Mouse (Mus musculus): ENCODE data around the gene Mipep. TPM values are rescaled to one million over a fixed set of nuclear protein-coding genes. Genes with fewer than 3 reads are reported as not detected.
A peak's percentile ranks its signal among the peaks of the same experiment; 100 is the strongest.

Gene Mipep
- polyA plus RNA-seq (2015; fragmentation: Nextera tagmentation; extraction: Ambion mirVana), result 9.8 and 9.9 TPM in 2 replicates

DNA sequence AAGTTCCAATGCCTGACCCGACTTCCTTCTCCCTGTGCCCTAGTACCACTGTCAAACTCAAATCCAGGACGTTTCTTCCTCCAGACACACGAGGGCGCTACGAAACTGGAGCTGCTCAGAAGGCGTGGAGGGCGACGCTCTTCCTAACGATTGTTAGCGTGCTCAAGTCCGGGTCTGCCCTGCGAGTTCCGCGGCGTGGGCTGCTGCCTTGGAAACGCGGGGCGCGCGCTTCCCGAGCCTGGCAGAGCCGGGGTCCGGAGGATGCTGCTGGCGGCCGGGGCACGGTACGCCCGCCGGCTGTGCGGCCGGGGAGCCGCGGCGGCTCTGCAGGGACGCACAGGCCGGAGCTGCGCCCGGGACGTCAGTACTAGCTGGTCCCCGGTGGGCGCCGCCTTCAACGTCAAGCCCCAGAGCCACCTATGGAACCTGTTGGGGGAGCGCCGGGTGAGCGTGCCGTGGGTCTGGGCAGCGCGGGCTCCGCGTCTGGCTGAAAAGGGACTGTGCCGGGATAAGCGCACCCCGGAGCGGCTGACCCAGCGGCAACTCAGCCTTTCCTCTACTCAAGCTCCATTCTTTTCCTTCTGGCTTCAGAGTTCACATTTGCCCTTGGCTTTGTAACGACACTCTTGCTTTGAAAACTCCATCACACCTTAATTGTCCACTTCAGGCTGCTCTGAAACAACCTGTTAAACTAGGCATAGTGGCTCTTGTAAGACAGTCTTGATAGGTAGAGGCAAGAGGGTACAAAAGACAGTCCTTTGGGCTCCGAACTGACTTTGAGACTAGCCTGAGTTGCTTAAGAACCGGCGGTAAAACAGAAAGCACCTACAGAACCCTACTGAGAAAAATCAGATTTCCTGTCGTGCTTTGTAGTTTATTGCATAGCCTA is at the start of gene Mipep:
Mipep (plus strand) TSS at position 147 of the 889 bp plus-strand sequence.
- peak; percentile 95 for TF ChIP-seq CTCF (IDR thresholded peaks at IDR 0.05; ENCODE audit: low read depth)
- no peak for TF ChIP-seq EP300 (optimal IDR thresholded peaks at IDR 0.05)
- no peaks in the 10 kb centered on the region for H3K4me1 ChIP-seq (replicated peaks; ENCODE audit: control insufficient read depth, insufficient read depth)
- WGBS, result under 1% methylated on average over 60 of the region's 61 CpGs
- no peaks in the 10 kb centered on the region for H3K36me3 ChIP-seq (ENCODE audit: control insufficient read depth, insufficient read depth, low read length)
- peak within 1 kb of the TSS; percentile 77 for H3K4me2 ChIP-seq (replicated peaks; ENCODE audit: low read depth)
- no peaks in the 10 kb centered on the region for H3K9me3 ChIP-seq (ENCODE audit: control insufficient read depth, low read length)
- peak within 1 kb of the TSS; percentile 79 for H3K9ac ChIP-seq (ENCODE audit: low read length)
- H3K27ac ChIP-seq (replicated peaks), result peak within 1 kb of the TSS; percentile 75
- no peaks in the 10 kb centered on the region for H3K27me3 ChIP-seq (ENCODE audit: control insufficient read depth, insufficient read depth, low read length)
- DNase-seq (ENCODE audit: low spot score), result peak; percentile 90
- ATAC-seq (ENCODE audit: low FRiP score, low TSS enrichment), result peak; percentile 87
- H3K4me3 ChIP-seq (ENCODE audit: low read depth, low read length), result peak within 1 kb of the TSS; percentile 77

- no peak overlapping the region for H3K27ac ChIP-seq (replicated peaks)
Measured at GRCm38 (mm10) chr14:60735206-60735605, 49.2 kb upstream of the Mipep start.

GRCm38 (mm10) chr14:60735848-60736547 is 48.4 kb upstream of the Mipep start:
- Histone ChIP-seq H3K27ac (replicated peaks) (peak overlapping the region; percentile 81), H3K27me3 (ENCODE audit: control insufficient read depth, insufficient read depth, low read length) (no peaks in the 10 kb centered on the region), H3K4me1 (replicated peaks; ENCODE audit: control insufficient read depth, insufficient read depth) (peaks cover 7% of the 10 kb centered on the region), H3K4me3 (ENCODE audit: low read depth, low read length) (no peak overlapping the region), H3K36me3 (ENCODE audit: control insufficient read depth, insufficient read depth, low read length) (no peaks in the 10 kb centered on the region), H3K9me3 (ENCODE audit: control insufficient read depth, low read length) (no peaks in the 10 kb centered on the region), H3K4me2 (replicated peaks; ENCODE audit: low read depth) (no peak overlapping the region), H3K9ac (ENCODE audit: low read length) (no peak overlapping the region)
- DNase-seq (ENCODE audit: low spot score) (no peak), ATAC-seq (ENCODE audit: low FRiP score, low TSS enrichment) (no peak)
- TF ChIP-seq EP300 (optimal IDR thresholded peaks at IDR 0.05), result no peak
- 57% methylated on average over 13 of the region's 13 CpGs for WGBS

More at GRCm38 (mm10) chr14:60735206-60735605, 49.2 kb upstream of the Mipep start:
- Histone ChIP-seq H3K9ac (ENCODE audit: low read length) (no peak overlapping the region), H3K27me3 (ENCODE audit: control insufficient read depth, insufficient read depth, low read length) (no peaks in the 10 kb centered on the region), H3K4me1 (replicated peaks; ENCODE audit: control insufficient read depth, insufficient read depth) (peaks cover 7% of the 10 kb centered on the region), H3K4me2 (replicated peaks; ENCODE audit: low read depth) (no peak overlapping the region; the same call in 1 of the 2 replicates), H3K36me3 (ENCODE audit: control insufficient read depth, insufficient read depth, low read length) (no peaks in the 10 kb centered on the region), H3K9me3 (ENCODE audit: control insufficient read depth, low read length) (no peaks in the 10 kb centered on the region), H3K4me3 (ENCODE audit: low read depth, low read length) (no peak overlapping the region)
- DNase-seq (ENCODE audit: low spot score) (no peak), ATAC-seq (ENCODE audit: low FRiP score, low TSS enrichment) (no peak)
- WGBS, result 59% methylated on average over 5 of the region's 5 CpGs
- TF ChIP-seq EP300 (optimal IDR thresholded peaks at IDR 0.05) (no peak), CTCF (IDR thresholded peaks at IDR 0.05; ENCODE audit: low read depth) (no peak)

GRCm38 (mm10) chr14:60736591-60737192 is 47.7 kb upstream of the Mipep start:
- no peaks in the 10 kb centered on the region for H3K36me3 ChIP-seq (ENCODE audit: control insufficient read depth, insufficient read depth, low read length)
- ATAC-seq (ENCODE audit: low FRiP score, low TSS enrichment) (peak; percentile 54; the same call in 1 of the 2 replicates), DNase-seq (ENCODE audit: low spot score) (peak; percentile 62)
- H3K9me3 ChIP-seq (ENCODE audit: control insufficient read depth, low read length), result no peaks in the 10 kb centered on the region
- no peaks in the 10 kb centered on the region for H3K27me3 ChIP-seq (ENCODE audit: control insufficient read depth, insufficient read depth, low read length)
- H3K4me3 ChIP-seq (ENCODE audit: low read depth, low read length), result no peak overlapping the region
- TF ChIP-seq EP300 (optimal IDR thresholded peaks at IDR 0.05) (no peak), CTCF (IDR thresholded peaks at IDR 0.05; ENCODE audit: low read depth) (peak; percentile 36)
- peak overlapping the region; percentile 81 for H3K27ac ChIP-seq (replicated peaks)
- WGBS, result 12% methylated on average over 4 of the region's 4 CpGs
- H3K4me2 ChIP-seq (replicated peaks; ENCODE audit: low read depth), result peak overlapping the region; percentile 36; the same call in 1 of the 2 replicates
- peaks cover 7% of the 10 kb centered on the region for H3K4me1 ChIP-seq (replicated peaks; ENCODE audit: control insufficient read depth, insufficient read depth)
- H3K9ac ChIP-seq (ENCODE audit: low read length), result 0 out of 2 replicates have a peak overlapping the region, but pooled peaks have one; percentile 0

GRCm38 (mm10) chr14:60737202-60737611 is 47.2 kb upstream of the Mipep start:
- Histone ChIP-seq H3K4me1 (replicated peaks; ENCODE audit: control insufficient read depth, insufficient read depth) (peaks cover 7% of the 10 kb centered on the region), H3K27ac (replicated peaks) (peak overlapping the region; percentile 81), H3K4me3 (ENCODE audit: low read depth, low read length) (no peak overlapping the region), H3K4me2 (replicated peaks; ENCODE audit: low read depth) (peak overlapping the region; percentile 36; the same call in 1 of the 2 replicates), H3K9ac (ENCODE audit: low read length) (no peak overlapping the region), H3K36me3 (ENCODE audit: control insufficient read depth, insufficient read depth, low read length) (no peaks in the 10 kb centered on the region), H3K27me3 (ENCODE audit: control insufficient read depth, insufficient read depth, low read length) (no peaks in the 10 kb centered on the region), H3K9me3 (ENCODE audit: control insufficient read depth, low read length) (no peaks in the 10 kb centered on the region)
- 26% methylated on average over 7 of the region's 7 CpGs for WGBS
- ATAC-seq (ENCODE audit: low FRiP score, low TSS enrichment) (no peak), DNase-seq (ENCODE audit: low spot score) (no peak)
- no peak for TF ChIP-seq CTCF (IDR thresholded peaks at IDR 0.05; ENCODE audit: low read depth)
- TF ChIP-seq EP300 (optimal IDR thresholded peaks at IDR 0.05), result no peak

Measured in stomach, postnatal 0 days (tissue).